Mouse (Mus musculus): ENCODE results near the gene Lrrc4c. TPM values are rescaled to one million over a fixed set of nuclear protein-coding genes. Genes with fewer than 3 reads are reported as not detected.

Gene Lrrc4c
- polyA plus RNA-seq, 1 experiment from 2014 or later = 13.4 TPM

DNA sequence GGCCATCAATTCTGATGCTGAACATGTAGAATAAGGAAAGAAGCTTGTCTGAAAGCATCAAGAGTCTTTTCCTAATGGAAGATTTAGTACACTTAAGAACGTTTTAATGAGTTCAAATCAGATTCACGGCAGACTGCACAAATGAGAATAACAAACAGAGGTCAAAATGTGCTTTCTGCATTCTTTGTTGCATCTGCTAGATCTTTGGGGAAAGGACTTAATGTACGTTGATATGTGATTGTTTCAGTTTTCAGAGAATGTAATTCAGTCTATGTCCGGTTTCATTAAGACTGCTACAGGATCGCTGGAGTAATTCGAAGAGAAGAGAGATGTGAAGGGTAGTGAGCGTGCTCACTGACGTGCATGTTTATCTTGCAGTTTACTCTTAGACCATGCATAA is 259.7 kb downstream of the Lrrc4c start:
- WGBS = 70% methylated on average over 8 of the region's 8 CpGs

DNA sequence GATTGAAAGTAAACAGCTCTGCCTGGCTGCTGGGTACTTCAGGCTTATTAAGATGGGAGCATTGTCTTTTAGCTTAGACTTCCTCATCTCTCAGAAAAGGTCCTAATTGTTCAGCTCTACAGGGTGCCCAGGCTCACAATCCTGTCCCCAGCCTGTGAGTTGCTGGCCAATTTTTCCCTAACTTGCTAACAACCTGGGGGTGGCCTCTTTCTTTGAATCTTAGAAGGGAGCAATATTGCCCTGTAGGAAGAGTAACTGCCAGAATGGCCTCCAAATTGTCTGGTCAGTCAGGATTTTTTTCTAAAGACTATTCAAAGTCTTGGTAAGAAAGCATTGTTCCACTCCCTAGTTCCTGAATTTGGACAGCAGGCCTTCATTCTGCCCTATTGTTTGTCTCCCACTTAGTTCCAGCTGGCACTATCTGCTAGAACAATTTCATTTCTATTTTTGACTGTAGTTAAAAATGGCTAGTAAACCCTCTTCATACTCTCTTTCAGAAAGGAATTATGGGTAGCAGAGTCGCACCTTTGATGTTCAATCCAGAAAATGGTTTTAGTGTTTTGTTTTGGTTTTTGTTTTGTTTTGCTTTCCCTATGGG is 262.3 kb downstream of the Lrrc4c start:
- Histone ChIP-seq H3K9me3 (no peaks in the 10 kb centered on the region), H3K36me3 (replicated peaks) (no peaks in the 10 kb centered on the region), H3K9ac (no peak overlapping the region), H3K4me1 (peaks cover 4% of the 10 kb centered on the region; the same call in 1 of the 2 replicates), H3K4me3 (replicated peaks) (no peak overlapping the region), H3K27ac (no peak overlapping the region), H3K4me2 (no peak overlapping the region), H3K27me3 (no peaks in the 10 kb centered on the region)
- 59% methylated on average over 1 of the region's 1 CpGs for WGBS
- no peak for ATAC-seq (ENCODE audit: low FRiP score)

More for the DNA sequence above, 259.7 kb downstream of the Lrrc4c start:
- peaks cover 4% of the 10 kb centered on the region; the same call in 1 of the 2 replicates for H3K4me1 ChIP-seq
- no peaks in the 10 kb centered on the region for H3K27me3 ChIP-seq
- no peak for ATAC-seq (ENCODE audit: low FRiP score)
- H3K9me3 ChIP-seq = no peaks in the 10 kb centered on the region
- no peak overlapping the region for H3K27ac ChIP-seq
- no peak overlapping the region for H3K4me3 ChIP-seq (replicated peaks)
- no peaks in the 10 kb centered on the region for H3K36me3 ChIP-seq (replicated peaks)
- no peak overlapping the region for H3K9ac ChIP-seq
- no peak overlapping the region for H3K4me2 ChIP-seq

DNA sequence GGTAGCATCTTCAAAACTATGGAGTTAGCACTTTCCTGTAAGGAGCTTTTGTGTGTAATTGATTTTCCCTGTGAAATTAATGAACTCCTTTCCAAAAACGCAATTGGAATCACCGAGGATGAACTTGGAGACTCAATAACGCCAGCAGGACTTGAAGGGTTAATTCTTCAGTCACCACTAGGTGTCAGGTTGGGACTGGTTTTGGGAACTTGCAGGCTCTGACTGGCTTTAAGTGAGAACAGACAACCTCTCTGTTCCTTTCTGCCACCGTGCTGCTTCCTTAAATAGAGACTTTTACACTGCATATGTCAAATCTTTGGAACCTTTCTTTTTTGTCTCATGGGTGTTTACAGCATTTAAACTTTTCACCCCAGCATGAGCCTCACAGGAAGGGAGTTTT is 267.7 kb downstream of the Lrrc4c start:
- peak; percentile 80 for ATAC-seq (ENCODE audit: low FRiP score)
- no peaks in the 10 kb centered on the region for H3K36me3 ChIP-seq (replicated peaks)
- no peak overlapping the region for H3K4me3 ChIP-seq (replicated peaks)
- WGBS = 9% methylated on average over 4 of the region's 4 CpGs
- H3K27me3 ChIP-seq = no peaks in the 10 kb centered on the region
- no peaks in the 10 kb centered on the region for H3K9me3 ChIP-seq
- H3K4me2 ChIP-seq = no peak overlapping the region
- H3K9ac ChIP-seq = no peak overlapping the region
- no peaks in the 10 kb centered on the region for H3K4me1 ChIP-seq
- H3K27ac ChIP-seq = no peak overlapping the region

DNA sequence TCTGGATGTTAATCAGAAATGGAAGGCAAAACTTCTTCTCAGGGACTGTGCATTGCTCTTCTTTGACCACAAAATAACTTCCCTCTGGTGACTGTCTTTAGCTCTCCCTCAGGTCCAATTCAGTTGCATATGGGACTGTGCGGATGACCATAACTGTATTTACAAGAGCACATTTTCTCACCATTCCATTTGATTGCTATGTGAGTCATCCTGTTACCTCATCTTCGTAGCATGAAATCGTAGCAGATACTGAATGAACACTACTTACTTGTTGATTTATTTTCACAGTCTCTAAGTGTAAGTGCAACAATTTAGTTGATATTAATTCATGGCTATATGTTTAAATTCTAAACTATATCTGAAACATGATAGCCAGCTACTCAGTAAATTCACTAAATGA is 286.8 kb downstream of the Lrrc4c start:
- Histone ChIP-seq H3K36me3 (replicated peaks) (no peaks in the 10 kb centered on the region), H3K4me3 (replicated peaks) (no peak overlapping the region), H3K27ac (no peak overlapping the region), H3K9me3 (no peaks in the 10 kb centered on the region), H3K4me2 (no peak overlapping the region), H3K27me3 (no peaks in the 10 kb centered on the region), H3K9ac (no peak overlapping the region), H3K4me1 (no peaks in the 10 kb centered on the region)
- ATAC-seq (ENCODE audit: low FRiP score) = no peak
- WGBS = 90% methylated on average over 3 of the region's 3 CpGs

DNA sequence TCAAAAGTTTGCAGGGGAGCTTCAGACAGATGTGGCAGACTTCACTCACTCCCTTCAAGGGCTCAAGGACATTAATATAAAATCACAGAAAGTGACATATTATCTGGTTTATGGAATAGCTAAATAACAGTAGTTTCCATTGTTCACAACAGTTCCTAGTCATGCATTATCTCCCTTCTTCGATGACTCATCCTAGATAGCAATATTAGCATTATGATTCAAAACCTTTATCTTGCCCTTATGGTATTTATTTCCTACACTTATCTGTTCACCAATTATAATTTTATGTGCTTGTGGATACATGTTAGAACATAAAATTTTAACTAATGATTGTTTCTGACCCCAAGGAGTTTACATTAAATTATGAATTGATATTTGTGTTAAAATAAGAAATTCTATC is 296.2 kb downstream of the Lrrc4c start:
- ATAC-seq (ENCODE audit: low FRiP score) = no peak
- Histone ChIP-seq H3K9ac (no peak overlapping the region), H3K4me2 (no peak overlapping the region), H3K27ac (no peak overlapping the region), H3K4me1 (no peaks in the 10 kb centered on the region), H3K4me3 (replicated peaks) (no peak overlapping the region), H3K36me3 (replicated peaks) (no peaks in the 10 kb centered on the region), H3K27me3 (no peaks in the 10 kb centered on the region), H3K9me3 (no peaks in the 10 kb centered on the region)
- WGBS = 93% methylated on average over 1 of the region's 1 CpGs

DNA sequence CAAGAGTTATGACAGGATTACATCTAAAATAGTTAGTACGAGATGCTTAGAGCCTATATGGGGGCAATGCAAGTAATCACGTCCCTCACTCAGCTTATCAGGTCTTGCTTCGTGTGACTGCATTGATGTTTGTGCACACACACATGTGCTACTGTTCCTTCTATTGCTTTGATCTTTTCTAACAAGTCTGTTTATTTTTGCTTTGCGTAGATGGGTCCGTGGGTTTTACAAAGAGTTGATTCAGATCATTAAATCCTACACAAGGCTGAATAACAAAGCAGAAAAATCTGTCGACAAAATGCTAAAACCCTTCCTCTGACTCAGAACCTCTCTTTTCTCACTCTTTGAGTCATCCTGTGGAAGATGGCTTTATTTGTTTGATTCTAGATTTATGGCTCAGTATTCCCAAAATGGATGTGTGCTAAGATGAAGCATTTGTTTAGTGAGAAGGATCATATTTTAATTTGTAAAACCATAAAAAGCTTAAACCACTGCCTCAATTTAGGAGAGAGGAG is 300.8 kb downstream of the Lrrc4c start:
- Histone ChIP-seq H3K4me2 (no peak overlapping the region), H3K9ac (no peak overlapping the region), H3K36me3 (replicated peaks) (no peaks in the 10 kb centered on the region), H3K9me3 (no peaks in the 10 kb centered on the region), H3K4me1 (no peaks in the 10 kb centered on the region), H3K4me3 (replicated peaks) (no peak overlapping the region), H3K27me3 (no peaks in the 10 kb centered on the region), H3K27ac (no peak overlapping the region)
- 73% methylated on average over 6 of the region's 6 CpGs for WGBS
- no peak for ATAC-seq (ENCODE audit: low FRiP score)

DNA sequence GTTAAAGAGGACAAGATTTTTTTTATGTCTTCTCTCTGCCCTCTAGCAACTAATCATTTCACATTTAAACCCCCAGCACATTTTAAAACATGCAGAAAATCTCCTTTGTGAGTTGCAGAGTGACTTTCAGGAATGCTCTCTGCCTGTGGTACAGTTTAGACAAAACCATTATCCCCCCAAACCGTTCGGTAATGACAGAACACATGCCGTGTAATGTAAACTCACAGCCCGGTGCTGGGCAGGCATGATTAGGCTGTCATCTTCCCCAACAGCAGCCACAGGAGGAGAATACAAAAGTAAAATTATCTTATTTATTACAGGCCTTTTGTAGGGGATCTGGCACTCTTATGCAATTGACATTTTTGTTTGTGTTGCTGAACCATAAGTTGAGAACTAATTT is 349.1 kb downstream of the Lrrc4c start:
- H3K36me3 ChIP-seq (replicated peaks) = no peaks in the 10 kb centered on the region
- no peak overlapping the region for H3K4me2 ChIP-seq
- no peaks in the 10 kb centered on the region for H3K9me3 ChIP-seq
- H3K4me1 ChIP-seq = no peaks in the 10 kb centered on the region
- no peak overlapping the region for H3K4me3 ChIP-seq (replicated peaks)
- no peaks in the 10 kb centered on the region for H3K27me3 ChIP-seq
- ATAC-seq (ENCODE audit: low FRiP score) = 0 out of 2 replicates have a peak, but pooled peaks have one; percentile 44
- no peak overlapping the region for H3K9ac ChIP-seq
- WGBS = 50% methylated on average over 4 of the region's 4 CpGs
- no peak overlapping the region for H3K27ac ChIP-seq

DNA sequence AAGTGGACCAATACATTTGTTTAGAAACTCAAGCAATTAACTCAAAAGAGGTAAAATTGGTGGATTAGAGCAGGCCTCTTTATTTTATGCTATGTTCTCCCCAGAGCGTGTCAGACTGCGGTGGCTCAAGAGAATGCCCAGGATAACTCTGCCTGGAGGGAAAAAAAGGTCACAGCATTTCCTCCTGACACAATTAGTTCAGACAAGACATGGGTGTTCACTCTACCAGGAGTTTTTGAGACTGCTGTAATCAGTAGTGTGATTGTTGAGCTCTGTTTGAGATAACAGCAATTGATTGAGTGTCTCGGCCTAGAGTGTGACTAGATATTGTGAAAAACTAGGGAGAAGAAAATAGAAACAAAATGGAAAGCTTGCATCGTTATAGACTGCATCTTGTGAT is 363.8 kb downstream of the Lrrc4c start:
- H3K4me3 ChIP-seq (replicated peaks) = no peak overlapping the region
- no peak for ATAC-seq (ENCODE audit: low FRiP score)
- H3K36me3 ChIP-seq (replicated peaks) = no peaks in the 10 kb centered on the region
- no peaks in the 10 kb centered on the region for H3K27me3 ChIP-seq
- 63% methylated on average over 4 of the region's 4 CpGs for WGBS
- H3K4me1 ChIP-seq = no peaks in the 10 kb centered on the region
- H3K27ac ChIP-seq = no peak overlapping the region
- H3K4me2 ChIP-seq = no peak overlapping the region
- H3K9me3 ChIP-seq = no peaks in the 10 kb centered on the region
- no peak overlapping the region for H3K9ac ChIP-seq

DNA sequence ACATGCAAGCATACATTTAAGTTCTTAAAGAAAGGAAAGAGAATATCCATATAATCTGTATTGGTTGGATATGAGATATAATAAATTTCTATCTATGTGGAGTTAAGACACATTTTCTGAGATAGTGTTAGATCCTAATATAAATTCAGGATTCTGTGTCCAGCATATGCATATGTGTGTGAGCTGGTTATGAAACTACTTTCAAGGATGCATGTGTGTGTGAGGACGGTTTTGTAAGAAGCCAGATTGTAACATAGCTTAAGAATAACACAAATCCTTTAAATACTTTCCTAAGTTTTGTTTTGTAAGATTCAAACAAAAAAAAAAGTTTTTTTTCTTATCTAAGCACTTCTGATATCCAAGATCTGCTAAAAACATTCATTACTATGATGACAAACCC is 367.4 kb downstream of the Lrrc4c start:
- no peaks in the 10 kb centered on the region for H3K9me3 ChIP-seq
- no peaks in the 10 kb centered on the region for H3K4me1 ChIP-seq
- H3K27ac ChIP-seq = no peak overlapping the region
- H3K4me3 ChIP-seq (replicated peaks) = no peak overlapping the region
- H3K27me3 ChIP-seq = no peaks in the 10 kb centered on the region
- H3K36me3 ChIP-seq (replicated peaks) = no peaks in the 10 kb centered on the region
- no peak for ATAC-seq (ENCODE audit: low FRiP score)
- no peak overlapping the region for H3K4me2 ChIP-seq
- WGBS = 90% methylated on average over 1 of the region's 1 CpGs
- no peak overlapping the region for H3K9ac ChIP-seq

DNA sequence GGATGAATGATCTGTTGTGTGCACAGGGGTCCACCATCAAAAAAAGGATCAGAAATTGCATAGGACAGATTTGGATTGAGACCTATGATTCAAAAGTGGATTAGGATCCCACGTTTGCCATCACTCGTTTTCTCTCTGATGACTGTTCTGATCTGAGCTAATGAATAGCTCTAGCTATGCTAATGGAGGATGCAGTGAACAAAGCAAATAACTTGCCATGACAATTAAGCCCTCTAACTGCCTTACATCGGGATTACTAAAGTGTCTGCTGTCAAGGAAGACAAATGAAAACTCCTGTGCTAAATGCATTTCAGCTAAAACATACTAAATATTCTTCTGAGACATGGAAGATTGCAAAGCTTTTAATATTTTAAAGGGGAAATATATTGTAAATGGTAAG is 387.0 kb downstream of the Lrrc4c start:
- Histone ChIP-seq H3K27me3 (no peaks in the 10 kb centered on the region), H3K9me3 (no peaks in the 10 kb centered on the region), H3K4me2 (no peak overlapping the region), H3K4me3 (replicated peaks) (no peak overlapping the region), H3K9ac (no peak overlapping the region), H3K27ac (no peak overlapping the region), H3K36me3 (replicated peaks) (no peaks in the 10 kb centered on the region), H3K4me1 (no peaks in the 10 kb centered on the region)
- ATAC-seq (ENCODE audit: low FRiP score) = no peak
- WGBS = 10% methylated on average over 3 of the region's 3 CpGs

DNA sequence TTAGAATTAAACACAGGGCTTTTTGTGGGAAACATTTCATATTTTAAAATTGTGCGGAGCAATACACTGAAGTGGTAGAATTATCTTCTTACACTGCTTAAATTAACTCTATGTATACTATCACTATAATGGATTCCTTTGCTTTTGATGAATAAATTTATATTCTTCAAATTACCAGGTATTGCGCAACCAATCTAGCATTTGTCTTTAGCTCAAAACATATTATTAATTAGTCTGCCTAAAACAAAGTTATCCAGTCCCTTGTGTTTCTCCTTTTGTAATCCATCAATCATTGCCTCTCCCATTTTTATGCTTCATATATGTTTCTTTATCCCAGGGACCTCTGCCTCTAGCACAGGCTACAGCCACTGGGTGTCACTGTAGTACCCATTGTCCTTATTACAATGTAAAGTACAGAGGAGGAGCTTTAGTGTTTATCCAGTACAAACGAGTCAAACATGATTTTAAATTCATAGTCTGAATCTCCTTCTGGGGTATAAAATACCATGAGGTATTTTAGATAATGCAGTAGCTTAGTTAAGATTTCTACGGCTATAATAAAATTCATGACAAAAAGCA is 389.9 kb downstream of the Lrrc4c start:
- H3K9ac ChIP-seq = no peak overlapping the region
- H3K27me3 ChIP-seq = no peaks in the 10 kb centered on the region
- H3K36me3 ChIP-seq (replicated peaks) = no peaks in the 10 kb centered on the region
- H3K4me3 ChIP-seq (replicated peaks) = no peak overlapping the region
- no peak overlapping the region for H3K27ac ChIP-seq
- H3K9me3 ChIP-seq = no peaks in the 10 kb centered on the region
- no peak overlapping the region for H3K4me2 ChIP-seq
- peak; percentile 60; the same call in 1 of the 2 replicates for ATAC-seq (ENCODE audit: low FRiP score)
- no peaks in the 10 kb centered on the region for H3K4me1 ChIP-seq
- 70% methylated on average over 4 of the region's 4 CpGs for WGBS

DNA sequence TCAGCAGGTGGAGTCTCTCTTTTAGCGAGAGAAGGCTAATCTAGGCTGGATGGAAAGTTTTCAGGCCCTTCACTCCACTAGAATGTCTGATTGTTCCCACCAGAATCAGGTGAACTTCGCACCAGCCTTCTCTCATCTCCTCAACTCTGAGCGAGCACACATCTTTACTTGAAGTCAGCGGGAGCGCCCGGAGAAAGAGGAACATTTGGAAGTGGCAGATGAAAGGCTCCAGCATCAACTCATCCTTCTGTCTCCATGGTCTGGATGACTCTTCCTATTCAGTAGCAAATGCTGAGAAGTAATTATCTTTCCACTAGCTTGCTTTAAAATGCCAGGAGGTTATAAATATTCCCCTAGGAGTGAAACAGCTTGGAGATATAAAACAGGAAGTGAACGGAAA is 396.6 kb downstream of the Lrrc4c start:
- no peak overlapping the region for H3K4me3 ChIP-seq (replicated peaks)
- no peak for ATAC-seq (ENCODE audit: low FRiP score)
- no peak overlapping the region for H3K9ac ChIP-seq
- no peak overlapping the region for H3K4me2 ChIP-seq
- H3K9me3 ChIP-seq = no peaks in the 10 kb centered on the region
- no peaks in the 10 kb centered on the region for H3K27me3 ChIP-seq
- H3K4me1 ChIP-seq = no peaks in the 10 kb centered on the region
- no peak overlapping the region for H3K27ac ChIP-seq
- WGBS = 84% methylated on average over 7 of the region's 7 CpGs
- no peaks in the 10 kb centered on the region for H3K36me3 ChIP-seq (replicated peaks)

DNA sequence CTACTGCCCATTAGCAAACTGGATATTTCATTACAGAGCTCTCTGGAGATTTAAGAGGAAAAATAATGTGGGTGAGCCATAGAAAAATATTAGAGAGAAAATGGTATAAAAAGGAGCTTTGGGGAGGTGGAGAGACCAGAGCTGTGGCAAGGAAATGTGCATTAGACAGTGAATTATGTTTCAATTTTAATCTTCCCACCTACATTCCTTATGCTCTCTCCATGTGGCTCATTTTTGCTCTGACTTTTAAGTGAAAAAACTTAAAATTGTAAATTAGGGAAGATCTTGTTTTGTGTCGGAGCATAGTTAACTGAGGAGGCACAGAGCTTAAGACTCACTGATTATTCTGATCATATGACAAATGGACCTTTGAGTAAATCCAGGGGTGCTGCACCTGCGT is 399.4 kb downstream of the Lrrc4c start:
- Histone ChIP-seq H3K27me3 (no peaks in the 10 kb centered on the region), H3K4me1 (no peaks in the 10 kb centered on the region), H3K9ac (no peak overlapping the region), H3K27ac (no peak overlapping the region), H3K4me2 (no peak overlapping the region), H3K36me3 (replicated peaks) (no peaks in the 10 kb centered on the region), H3K4me3 (replicated peaks) (no peak overlapping the region), H3K9me3 (no peaks in the 10 kb centered on the region)
- 86% methylated on average over 2 of the region's 2 CpGs for WGBS
- no peak for ATAC-seq (ENCODE audit: low FRiP score)

All from forebrain, embryonic 12.5 days (tissue).